Mouse (Mus musculus) neural tube, embryonic 14.5 days (tissue): ENCODE measurements at regions not wholly inside any gene's neighbourhood (a gene's known extent, or its start where the extent isn't known, plus 50 kb on each side); places are given as distances from the start of the nearest gene placed in this dataset.

ENCODE experiments used
- ATAC-seq: fragments of 200-750 bp; cut with Nextera tagmentation; 2 replicates; pipeline ENCODE4 v1.8.0; 2017; ENCODE audit warnings: low read depth, mild to moderate bottlenecking, moderate TSS enrichment, moderate library complexity
- H3K27ac ChIP-seq: fragments of 300-500 bp; sonication (generic); 2 replicates; pipeline ENCODE4 v1.5.1; 2014; ENCODE audit warnings: low read depth, mild to moderate bottlenecking, control low read depth, low read length, moderate library complexity, mixed read lengths
- H3K27me3 ChIP-seq: fragments of 300-500 bp; sonication (generic); 2 replicates; pipeline ENCODE4 v1.6.1; 2014; ENCODE audit warnings: low read length; ENCODE audit not compliant: control insufficient read depth, insufficient read depth
- H3K36me3 ChIP-seq: fragments of 300-500 bp; sonication (generic); 2 replicates; pipeline ENCODE4 v1.6.1; 2014; ENCODE audit warnings: low read length, mixed read lengths; ENCODE audit not compliant: control insufficient read depth, insufficient read depth
- H3K4me1 ChIP-seq: fragments of 300-500 bp; sonication (generic); 2 replicates; pipeline ENCODE4 v1.6.1; 2014; ENCODE audit warnings: low read length; ENCODE audit not compliant: control insufficient read depth, insufficient read depth
- H3K4me2 ChIP-seq: fragments of 300-500 bp; sonication (generic); 2 replicates; pipeline ENCODE4 v1.6.1; 2014; ENCODE audit warnings: mild to moderate bottlenecking, low read depth, low read length, control low read depth
- H3K4me3 ChIP-seq: fragments of 300-500 bp; sonication (generic); 2 replicates; pipeline ENCODE4 v1.5.1; 2014; ENCODE audit warnings: low read depth, low read length, control low read depth, mixed read lengths
- H3K9ac ChIP-seq: fragments of 300-500 bp; sonication (generic); replicated peaks from 2 replicates; pipeline ENCODE4 v1.6.1; 2014; ENCODE audit warnings: low read depth, mild to moderate bottlenecking, control low read depth, low read length, mixed read lengths
- H3K9me3 ChIP-seq: fragments of 300-500 bp; sonication (generic); 2 replicates; pipeline ENCODE4 v1.6.1; 2016; ENCODE audit warnings: low read length; ENCODE audit not compliant: control insufficient read depth
- WGBS: fragments of 180-500 bp; shearing (Covaris S2); extraction: QIAGEN DNeasy Blood & Tissue Kit; methylation state at CpG from one replicate; pipeline ENCODE4 v1.1.7; 2014; 5-methylcytosine and 5-hydroxymethylcytosine counted together

GRCm38 (mm10) chr6:95769808-95770207 lies 51.2 kb upstream of the Suclg2 start:
- H3K27ac ChIP-seq, result no peak overlapping the region
- no peak overlapping the region for H3K4me2 ChIP-seq
- no peak overlapping the region for H3K4me3 ChIP-seq
- WGBS, result 87% methylated on average over 3 of the region's 3 CpGs
- no peaks in the 10 kb centered on the region for H3K9me3 ChIP-seq
- ATAC-seq, result no peak
- H3K36me3 ChIP-seq, result no peaks in the 10 kb centered on the region
- H3K27me3 ChIP-seq, result no peaks in the 10 kb centered on the region
- H3K4me1 ChIP-seq, result no peaks in the 10 kb centered on the region
- H3K9ac ChIP-seq, result no peak overlapping the region

GRCm38 (mm10) chr6:95801651-95802050 lies 83.1 kb upstream of the Suclg2 start:
- H3K9me3 ChIP-seq, result no peaks in the 10 kb centered on the region
- H3K9ac ChIP-seq, result no peak overlapping the region
- H3K4me1 ChIP-seq, result no peaks in the 10 kb centered on the region
- no peak overlapping the region for H3K27ac ChIP-seq
- 81% methylated on average over 6 of the region's 6 CpGs for WGBS
- H3K4me3 ChIP-seq, result no peak overlapping the region
- no peaks in the 10 kb centered on the region for H3K36me3 ChIP-seq
- no peak overlapping the region for H3K4me2 ChIP-seq
- H3K27me3 ChIP-seq, result no peaks in the 10 kb centered on the region
- no peak for ATAC-seq

GRCm38 (mm10) chr6:95841502-95841901 lies 122.9 kb upstream of the Suclg2 start:
- ATAC-seq, result no peak
- no peak overlapping the region for H3K4me3 ChIP-seq
- 84% methylated on average over 3 of the region's 3 CpGs for WGBS

GRCm38 (mm10) chr6:95846536-95846935 lies 127.9 kb upstream of the Suclg2 start:
- no peaks in the 10 kb centered on the region; the same call in 1 of the 2 replicates for H3K9me3 ChIP-seq

More at GRCm38 (mm10) chr6:95841502-95841901, 122.9 kb upstream of the Suclg2 start:
- no peaks in the 10 kb centered on the region for H3K27me3 ChIP-seq
- no peak overlapping the region for H3K9ac ChIP-seq
- no peak overlapping the region for H3K4me2 ChIP-seq
- H3K9me3 ChIP-seq, result no peaks in the 10 kb centered on the region; the same call in 1 of the 2 replicates
- H3K27ac ChIP-seq, result no peak overlapping the region
- H3K4me1 ChIP-seq, result no peaks in the 10 kb centered on the region
- H3K36me3 ChIP-seq, result no peaks in the 10 kb centered on the region

GRCm38 (mm10) chr6:95875463-95875862 lies 156.9 kb upstream of the Suclg2 start:
- Histone ChIP-seq H3K27me3 (no peaks in the 10 kb centered on the region), H3K9ac (no peak overlapping the region), H3K4me1 (no peaks in the 10 kb centered on the region), H3K36me3 (no peaks in the 10 kb centered on the region), H3K4me3 (no peak overlapping the region), H3K27ac (no peak overlapping the region), H3K9me3 (no peaks in the 10 kb centered on the region), H3K4me2 (no peak overlapping the region)
- WGBS, result 91% methylated on average over 6 of the region's 6 CpGs
- no peak for ATAC-seq

More at GRCm38 (mm10) chr6:95846536-95846935, 127.9 kb upstream of the Suclg2 start:
- 82% methylated on average over 1 of the region's 1 CpGs for WGBS
- Histone ChIP-seq H3K36me3 (no peaks in the 10 kb centered on the region), H3K27me3 (no peaks in the 10 kb centered on the region), H3K4me1 (no peaks in the 10 kb centered on the region), H3K4me3 (no peak overlapping the region), H3K4me2 (no peak overlapping the region), H3K9ac (no peak overlapping the region), H3K27ac (no peak overlapping the region)
- ATAC-seq, result no peak

GRCm38 (mm10) chr6:95876320-95876719 lies 157.7 kb upstream of the Suclg2 start:
- Histone ChIP-seq H3K27ac (no peak overlapping the region), H3K9me3 (no peaks in the 10 kb centered on the region), H3K4me2 (no peak overlapping the region), H3K4me3 (no peak overlapping the region), H3K4me1 (no peaks in the 10 kb centered on the region), H3K36me3 (no peaks in the 10 kb centered on the region), H3K9ac (no peak overlapping the region), H3K27me3 (no peaks in the 10 kb centered on the region)
- no peak for ATAC-seq
- WGBS, result 72% methylated on average over 2 of the region's 2 CpGs

GRCm38 (mm10) chr6:95886645-95887044 lies 168.0 kb upstream of the Suclg2 start:
- Histone ChIP-seq H3K27me3 (no peaks in the 10 kb centered on the region), H3K27ac (no peak overlapping the region), H3K4me3 (no peak overlapping the region), H3K4me2 (no peak overlapping the region), H3K9me3 (no peaks in the 10 kb centered on the region), H3K36me3 (no peaks in the 10 kb centered on the region), H3K4me1 (no peaks in the 10 kb centered on the region), H3K9ac (no peak overlapping the region)
- no peak for ATAC-seq
- WGBS, result 90% methylated on average over 4 of the region's 4 CpGs

GRCm38 (mm10) chr6:95902551-95902950 lies 184.0 kb upstream of the Suclg2 start:
- H3K4me3 ChIP-seq, result no peak overlapping the region
- no peaks in the 10 kb centered on the region for H3K9me3 ChIP-seq
- no peak for ATAC-seq
- H3K27me3 ChIP-seq, result no peaks in the 10 kb centered on the region
- 87% methylated on average over 2 of the region's 2 CpGs for WGBS
- no peak overlapping the region for H3K9ac ChIP-seq
- H3K4me2 ChIP-seq, result no peak overlapping the region
- no peaks in the 10 kb centered on the region for H3K36me3 ChIP-seq
- H3K4me1 ChIP-seq, result no peaks in the 10 kb centered on the region
- H3K27ac ChIP-seq, result no peak overlapping the region

- Histone ChIP-seq H3K27ac (no peak overlapping the region), H3K27me3 (no peaks in the 10 kb centered on the region), H3K9me3 (no peaks in the 10 kb centered on the region), H3K4me3 (no peak overlapping the region), H3K4me2 (no peak overlapping the region), H3K4me1 (no peaks in the 10 kb centered on the region), H3K9ac (no peak overlapping the region), H3K36me3 (no peaks in the 10 kb centered on the region)
- 0 out of 2 replicates have a peak, but pooled peaks have one; percentile 28 for ATAC-seq
- 36% methylated on average over 10 of the region's 10 CpGs for WGBS
These were observed 185.6 kb upstream of the Suclg2 start for GRCm38 (mm10) chr6:95904085-95904633.
